Mouse (Mus musculus) heart, adult 2 months (tissue): ENCODE measurements at regions not wholly inside any gene's neighbourhood (a gene's known extent, or its start where the extent isn't known, plus 50 kb on each side); places are given as distances from the start of the nearest gene placed in this dataset.

ENCODE experiments used
- CTCF ChIP-seq: fragments of 200-600 bp; IDR thresholded peaks from 2 replicates; pipeline ENCODE4 v1.8.1; 2022; ENCODE audit warnings: antibody characterized with exemption, mild to moderate bottlenecking, moderate library complexity
- EP300 ChIP-seq: fragments of 200-500 bp; IDR thresholded peaks from 2 replicates; pipeline ENCODE4 v1.6.1; 2011; ENCODE audit warnings: low read depth, low read length, control low read depth; ENCODE audit not compliant: insufficient read depth
- POLR2A ChIP-seq: fragments of 200-500 bp; IDR thresholded peaks from 2 replicates; pipeline ENCODE4 v1.6.1; 2011; ENCODE audit warnings: mild to moderate bottlenecking, low read depth, low read length, control low read depth; ENCODE audit not compliant: insufficient read depth

DNA sequence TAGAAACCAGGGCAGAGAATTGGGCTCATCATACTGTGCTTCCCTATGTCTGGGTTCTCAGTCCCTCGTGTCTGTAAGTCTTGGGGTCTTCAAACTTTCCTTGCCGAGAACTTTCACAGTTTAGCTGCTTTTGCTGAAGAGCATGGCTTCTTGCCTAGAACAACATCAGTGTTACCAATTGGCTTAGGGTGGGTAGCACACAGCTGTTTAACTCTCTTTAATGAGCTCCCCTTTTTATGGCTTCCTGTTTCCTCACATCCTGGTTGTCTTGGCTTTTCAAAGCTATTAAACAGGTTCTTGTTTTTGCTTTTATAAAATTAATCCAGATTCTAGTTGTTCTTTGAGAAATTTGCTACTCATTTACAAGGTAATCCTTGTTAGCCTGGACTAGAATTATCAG lies 725.3 kb upstream of the Gje1 start:
- no peak for TF ChIP-seq EP300
- TF ChIP-seq CTCF: no peak
- TF ChIP-seq POLR2A: no peak
